Mouse (Mus musculus) liver, embryonic 13.5 days (tissue): ENCODE data around the gene Ppil2. TPM values are rescaled to one million over a fixed set of nuclear protein-coding genes. Genes with fewer than 3 reads are reported as not detected.

ENCODE experiments used
- microRNA counts: library from miRNA; unstranded; fragments of <30 nt; microRNA quantifications from one replicate; lab custom pipeline; 2016
- microRNA-seq: library from miRNA; unstranded; fragments of <30 nt; microRNA quantifications from one replicate; pipeline ENCODE4, GENCODE M21; 2016
- polyA plus RNA-seq: library from polyadenylated mRNA; unstranded; fragments of >200 nt; fragmentation: Nextera tagmentation; extraction: Ambion mirVana; gene quantifications from 2 replicates; pipeline ENCODE4 v1.2.1, GENCODE M21; 2015

Gene Ppil2
- polyA plus RNA-seq, 1 experiment from 2014 or later, result 57.4 TPM

MicroRNA genes within 50 kb of the gene (microRNA counts, 519-probe panel; counts per million panel counts)
- microRNA mmu-miR-130b (lab: Ali Mortazavi, UCI) (5,981 counts per million, percentile 74 among the panel's probes with 10 or more counts), microRNA mmu-miR-301b (lab: Ali Mortazavi, UCI) (114 counts per million)

Small RNAs within 50 kb of the gene (microRNA-seq; reads per million reads assigned to microRNA genes)
- gene Mir130b, result 7,846 reads per million, percentile 91 among the genes with 10 or more reads in this experiment
- 70.8 reads per million, percentile 48 among the genes with 10 or more reads in this experiment for gene Mir301b

Other genes with a start within 250 kb of the Ppil2 start
- gene Igll1, start 247.3 kb downstream of the Ppil2 start, polyA plus RNA-seq, result 0.59 and 0.74 TPM in 2 replicates
- gene Top3b, start 240.5 kb downstream of the Ppil2 start, polyA plus RNA-seq, result 26.6 and 30.4 TPM in 2 replicates
- gene Vpreb1, start 240.4 kb downstream of the Ppil2 start, polyA plus RNA-seq, result 0.71 and 1.3 TPM in 2 replicates
- gene Ppm1f, start 214.8 kb downstream of the Ppil2 start, polyA plus RNA-seq, result 8.2 and 9.9 TPM in 2 replicates
- gene Mapk1, start 127.9 kb downstream of the Ppil2 start, polyA plus RNA-seq, result 93.7 and 102 TPM in 2 replicates
- 1.4 and 1.6 TPM in 2 replicates for gene Ypel1, start 41.6 kb downstream of the Ppil2 start, polyA plus RNA-seq
- gene 2610318N02Rik, start 13.9 kb upstream of the Ppil2 start, polyA plus RNA-seq, result 28.3 and 28.9 TPM in 2 replicates
- gene Sdf2l1, start 21.1 kb upstream of the Ppil2 start, polyA plus RNA-seq, result 75.6 and 77.1 TPM in 2 replicates
- 15.7 and 15.8 TPM in 2 replicates for gene Ydjc, start 33.4 kb upstream of the Ppil2 start, polyA plus RNA-seq
- gene Ccdc116, start 36.0 kb upstream of the Ppil2 start, polyA plus RNA-seq, result 0.62 and 0.81 TPM in 2 replicates
- 247 and 282 TPM in 2 replicates for gene Ube2l3, start 91.4 kb upstream of the Ppil2 start, polyA plus RNA-seq
- 0.12 and 0.14 TPM in 2 replicates for gene Rimbp3, start 97.3 kb upstream of the Ppil2 start, polyA plus RNA-seq
- gene Hic2, start 122.3 kb upstream of the Ppil2 start, polyA plus RNA-seq, result 2.9 and 3.2 TPM in 2 replicates
- gene Tmem191c, start 164.8 kb upstream of the Ppil2 start, polyA plus RNA-seq, result 2.8 and 3.2 TPM in 2 replicates
- 124 and 143 TPM in 2 replicates for gene Serpind1, start 220.1 kb upstream of the Ppil2 start, polyA plus RNA-seq